Mouse (Mus musculus): ENCODE results near the gene Efcab5.

Efcab5 gene

DNA sequence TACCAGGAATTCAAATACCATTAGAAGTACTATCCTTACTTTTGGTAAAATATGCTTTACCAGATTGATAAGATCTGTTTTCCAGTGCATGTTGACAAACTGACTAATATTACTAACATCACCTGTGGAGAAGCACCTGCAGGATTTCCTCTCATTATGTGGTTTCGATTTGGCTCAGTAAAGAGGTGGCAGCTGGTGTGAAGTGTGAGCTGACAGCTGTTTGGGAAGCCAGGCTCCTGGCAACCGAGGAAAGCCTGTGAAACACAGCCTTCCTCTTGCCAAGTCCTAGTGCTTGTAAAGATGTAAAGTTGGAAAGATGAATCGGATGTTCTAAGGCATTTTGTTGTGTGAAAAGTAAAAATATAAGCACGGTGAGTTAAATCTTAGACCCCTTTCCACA is 7.9 kb downstream of the Efcab5 start:
- in situ Hi-C loops (cut with MboI, MseI), result no loop called here

DNA sequence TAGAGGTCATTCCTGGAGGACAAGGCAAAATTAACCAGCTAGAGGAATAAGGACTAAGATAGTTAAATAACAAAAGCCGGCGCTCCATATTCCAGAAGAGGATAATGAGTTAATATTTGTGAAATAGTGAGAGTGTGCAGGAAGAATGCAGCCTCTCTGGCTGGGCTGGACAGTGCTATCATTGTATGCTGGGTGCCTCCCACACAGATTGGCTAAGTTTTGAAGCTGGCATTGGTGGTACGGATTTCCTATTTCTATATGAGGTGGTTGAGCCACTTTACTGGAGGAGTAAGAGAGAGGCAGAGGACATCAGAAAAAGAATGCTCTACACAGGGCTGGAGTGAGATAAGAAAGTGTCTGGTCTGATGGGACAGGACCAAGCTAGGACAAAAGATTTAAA is 9.0 kb downstream of the Efcab5 start:
- in situ Hi-C loops (cut with MboI, MseI), result no loop called here

DNA sequence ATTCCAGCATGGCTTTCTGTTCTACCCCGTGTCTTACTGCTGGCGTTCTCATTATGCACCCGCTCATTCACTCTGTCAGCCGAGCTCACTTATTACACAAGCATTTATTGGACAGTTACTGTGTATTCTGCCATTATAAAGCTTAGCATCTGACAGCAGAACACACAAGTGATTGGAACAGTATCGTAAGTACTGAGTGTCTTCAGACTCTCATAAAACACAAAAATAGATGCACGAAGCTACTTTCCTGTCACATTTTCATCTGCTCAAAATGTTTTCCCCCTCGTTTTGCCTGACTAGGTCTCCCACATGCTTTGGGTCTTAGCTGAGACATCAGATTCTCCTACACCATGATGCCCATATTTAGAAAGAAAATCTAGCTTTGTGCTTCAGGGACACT is 14.2 kb downstream of the Efcab5 start:
- in situ Hi-C loops (cut with MboI, MseI), result no loop called here

DNA sequence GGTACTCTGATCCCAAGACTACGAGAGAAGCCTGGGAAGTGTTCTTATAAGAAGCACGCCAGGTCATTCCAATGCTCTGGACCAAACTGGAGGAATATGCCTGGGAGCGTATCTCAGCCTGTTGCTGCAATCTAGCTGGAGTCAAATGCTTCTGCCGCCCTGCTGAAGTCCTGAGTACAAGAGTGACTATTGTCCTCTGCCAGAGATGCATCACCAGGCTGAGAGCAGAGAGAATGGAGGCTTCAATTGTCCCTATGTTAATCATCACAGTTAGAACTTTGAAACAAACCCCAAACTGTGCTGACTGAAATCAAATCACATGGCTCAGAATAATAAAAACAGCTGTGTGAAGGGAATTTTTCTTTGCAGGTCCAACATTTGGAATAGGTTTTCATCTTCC is 15.0 kb downstream of the Efcab5 start:
- in situ Hi-C loops (cut with MboI, MseI), result no loop called here

DNA sequence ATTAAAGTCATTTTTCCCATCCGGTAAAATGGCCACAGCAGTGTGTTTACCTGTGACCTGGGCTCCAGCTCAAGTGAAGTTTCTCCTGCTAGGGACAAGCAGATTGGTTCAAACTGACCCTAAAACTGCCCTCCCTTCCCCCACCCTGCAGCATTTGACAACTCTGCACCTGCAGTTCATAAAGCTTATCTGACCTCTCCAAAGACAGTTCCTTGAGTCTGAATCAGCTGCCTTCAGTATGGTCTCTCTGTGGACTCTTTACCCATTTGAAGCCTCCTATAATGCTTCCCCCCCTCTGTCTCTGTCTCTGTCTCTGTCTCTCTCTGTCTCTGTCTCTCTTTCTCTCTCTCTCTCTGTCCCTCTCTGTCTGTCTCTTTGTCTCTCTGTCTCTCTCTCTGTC is 28.0 kb downstream of the Efcab5 start:
- in situ Hi-C loops (cut with MboI, MseI), result loop anchor here (10.0 kb wide), 1 partner anchor 136 kb away; no protein-coding TSS in a partner anchor

DNA sequence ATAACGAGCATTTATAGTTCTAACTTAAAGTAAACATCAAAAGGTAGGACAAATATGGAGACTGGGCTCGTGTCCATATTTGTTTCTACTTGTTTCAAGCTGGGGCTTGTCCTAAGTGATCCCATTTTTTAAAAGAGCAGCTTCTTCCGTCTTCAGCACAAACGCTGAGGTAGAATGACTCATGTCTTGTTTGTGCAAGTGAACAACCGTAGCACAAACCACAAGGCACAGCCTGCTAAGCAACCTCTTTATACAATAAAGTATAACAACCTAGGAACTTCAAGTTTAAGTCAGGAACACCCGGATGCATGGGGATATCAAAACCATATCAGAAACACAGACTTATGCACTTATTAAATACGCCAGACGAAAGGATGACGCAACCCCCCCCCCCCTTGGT is 28.4 kb downstream of the Efcab5 start:
- in situ Hi-C loops (cut with MboI, MseI), result loop anchor here (10.0 kb wide), 1 partner anchor 136 kb away; no protein-coding TSS in a partner anchor

DNA sequence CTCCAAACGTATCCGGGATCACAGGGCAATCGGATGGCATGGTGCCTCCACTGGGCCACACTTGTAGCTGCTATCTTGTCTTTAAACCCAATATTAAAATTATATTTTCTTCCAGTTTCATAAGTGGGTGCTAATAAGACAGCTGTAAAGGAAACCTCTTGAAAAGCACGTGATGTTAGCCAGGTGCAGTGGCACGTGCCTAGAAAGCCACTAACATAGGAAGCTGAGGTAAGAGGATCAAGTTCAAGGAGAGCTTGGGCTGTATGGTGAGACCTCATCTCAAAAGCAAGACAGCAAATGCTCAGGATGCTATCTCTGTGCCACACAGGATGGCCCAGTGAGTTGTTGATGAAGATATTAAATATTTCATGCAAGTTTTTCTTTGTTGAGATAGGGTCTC is 34.6 kb downstream of the Efcab5 start:
- in situ Hi-C loops (cut with MboI, MseI), result loop anchor here (10.0 kb wide), 1 partner anchor 1019 kb away; no protein-coding TSS in a partner anchor

DNA sequence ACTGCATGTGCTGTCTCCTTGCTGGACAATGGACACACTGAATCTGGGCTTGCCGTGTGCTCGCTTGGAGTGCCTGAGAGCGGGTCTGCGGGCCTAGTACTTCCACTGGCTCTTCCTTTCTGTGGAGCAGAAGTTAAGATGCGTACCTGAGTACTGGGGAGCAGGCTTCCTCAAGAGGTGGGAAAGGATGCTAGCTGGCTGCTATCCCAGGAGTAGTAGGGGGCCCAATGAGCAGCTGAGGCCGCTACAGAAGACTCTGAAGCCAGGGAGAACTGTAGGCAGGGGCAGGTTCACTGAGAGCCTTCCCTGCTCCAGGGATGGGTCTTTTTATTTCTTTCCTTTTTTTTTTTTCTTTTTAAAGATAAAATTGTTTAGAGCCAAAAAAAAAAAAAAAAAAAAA is 38.0 kb downstream of the Efcab5 start:
- in situ Hi-C loops (cut with MboI, MseI), result loop anchor here (10.0 kb wide), 1 partner anchor 1016 kb away; no protein-coding TSS in a partner anchor

DNA sequence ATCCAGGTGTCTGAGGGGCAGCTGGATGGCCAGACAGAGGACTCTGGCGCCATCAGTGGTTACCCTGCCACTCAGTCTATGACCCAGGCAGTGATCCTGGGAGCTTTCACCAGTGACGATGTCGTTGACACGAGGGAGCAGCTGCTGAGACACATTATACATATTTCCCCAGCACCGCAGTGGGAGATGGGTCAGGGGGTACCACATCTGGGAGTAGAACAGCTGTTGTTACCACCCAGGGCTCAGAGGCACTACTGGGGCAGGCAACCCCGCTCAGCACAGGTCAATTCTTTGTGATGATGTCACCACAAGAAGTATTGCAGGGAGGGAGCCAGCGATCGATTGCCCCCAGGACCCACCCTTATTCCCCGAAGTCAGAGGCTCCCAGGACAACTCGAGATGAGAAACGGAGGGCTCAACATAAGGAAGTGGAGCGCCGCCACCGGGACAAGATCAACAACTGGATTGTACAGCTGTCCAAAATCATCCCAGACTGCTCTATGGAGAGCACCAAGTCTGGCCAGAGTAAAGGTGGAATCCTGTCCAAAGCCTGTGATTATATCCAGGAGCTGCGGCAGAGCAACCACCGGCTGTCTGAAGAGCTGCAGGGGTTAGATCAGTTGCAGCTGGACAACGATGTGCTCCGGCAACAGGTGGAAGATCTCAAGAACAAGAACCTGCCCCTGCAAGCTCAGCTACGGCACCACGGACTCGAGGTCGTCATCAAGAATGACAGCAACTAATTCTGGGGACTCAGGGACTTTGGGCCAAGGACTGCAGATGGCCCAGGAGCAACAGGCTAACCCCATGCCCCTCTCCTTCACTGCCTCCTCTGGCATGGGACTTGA is 38.8 kb downstream of the Efcab5 start:
- in situ Hi-C loops (cut with MboI, MseI), result loop anchor here (10.0 kb wide), 1 partner anchor 1015 kb away; no protein-coding TSS in a partner anchor

DNA sequence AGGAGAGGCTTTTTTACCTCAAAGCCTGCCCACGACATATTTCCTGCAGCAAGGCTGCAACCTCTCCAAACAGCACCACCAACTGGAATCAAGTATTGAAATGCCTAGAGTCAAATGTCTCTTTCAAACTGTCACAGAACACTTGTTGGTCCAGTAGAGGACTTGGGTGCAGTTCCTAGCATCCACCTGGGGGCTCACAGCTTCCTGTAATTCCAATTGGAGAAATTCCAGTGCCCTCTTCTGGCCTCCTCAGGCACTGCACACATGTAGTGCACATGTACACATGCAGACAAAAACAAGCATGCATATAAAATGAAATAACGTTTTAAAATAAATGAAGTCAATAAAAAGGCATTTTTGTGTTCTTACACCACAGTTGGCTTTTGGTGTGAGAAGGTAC is 40.0 kb downstream of the Efcab5 start:
- in situ Hi-C loops (cut with MboI, MseI), result no loop called here

DNA sequence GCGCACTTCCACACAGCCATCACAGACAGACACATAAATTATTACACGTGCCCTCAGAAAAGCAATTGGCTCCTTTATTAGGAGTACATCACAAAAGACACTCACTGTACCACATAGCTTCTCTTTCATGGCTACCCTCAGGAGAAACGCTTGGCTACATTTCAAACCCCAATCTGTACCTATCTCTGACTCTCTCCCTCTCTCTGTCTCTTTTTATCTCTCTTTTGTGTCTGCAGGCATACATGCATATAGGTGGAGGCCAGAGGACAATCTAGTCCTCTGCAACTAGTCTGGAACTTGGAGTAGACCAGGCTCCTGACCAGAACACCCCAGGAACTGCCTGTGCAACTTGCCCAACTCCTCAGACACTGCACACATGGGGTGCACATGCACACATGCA is 41.0 kb downstream of the Efcab5 start:
- in situ Hi-C loops (cut with MboI, MseI), result no loop called here

DNA sequence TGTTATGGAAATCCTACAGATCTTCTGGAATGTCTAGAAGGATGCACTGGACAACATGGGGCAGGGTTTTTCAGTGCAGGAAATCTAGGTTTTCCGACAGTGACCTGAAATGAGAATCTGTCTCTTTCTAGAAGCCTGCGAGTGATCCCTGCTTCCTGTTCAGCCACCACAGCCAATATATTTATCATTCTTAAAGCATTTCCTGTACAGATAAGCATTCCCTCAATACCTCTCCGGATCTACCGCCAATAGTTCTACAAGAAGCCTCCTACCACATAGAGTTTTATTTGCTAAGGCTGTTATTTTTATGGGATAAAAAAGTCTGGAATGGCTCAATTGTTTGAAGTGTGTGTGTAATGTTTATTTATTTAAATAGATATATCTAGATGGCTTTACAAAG is 43.3 kb downstream of the Efcab5 start:
- in situ Hi-C loops (cut with MboI, MseI), result no loop called here

DNA sequence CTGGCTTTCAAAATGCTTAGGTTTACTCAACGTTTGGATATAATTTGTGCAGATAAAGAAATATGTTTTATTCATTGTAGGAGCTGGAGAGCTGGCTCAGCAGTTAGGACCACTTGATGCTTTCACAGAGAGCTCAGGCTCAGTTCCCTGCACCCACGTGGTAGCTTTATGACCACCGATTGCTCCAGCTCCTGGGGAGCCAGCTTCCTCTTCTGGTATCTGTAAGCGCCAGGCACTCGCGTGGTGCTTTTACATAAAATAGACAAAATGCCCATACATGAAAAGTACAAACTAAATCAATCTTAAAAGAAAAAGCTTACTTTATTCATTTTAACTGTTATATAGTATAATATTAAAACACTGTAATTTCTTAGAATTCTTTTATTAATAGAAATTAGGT is 46.8 kb downstream of the Efcab5 start:
- in situ Hi-C loops (cut with MboI, MseI), result no loop called here

DNA sequence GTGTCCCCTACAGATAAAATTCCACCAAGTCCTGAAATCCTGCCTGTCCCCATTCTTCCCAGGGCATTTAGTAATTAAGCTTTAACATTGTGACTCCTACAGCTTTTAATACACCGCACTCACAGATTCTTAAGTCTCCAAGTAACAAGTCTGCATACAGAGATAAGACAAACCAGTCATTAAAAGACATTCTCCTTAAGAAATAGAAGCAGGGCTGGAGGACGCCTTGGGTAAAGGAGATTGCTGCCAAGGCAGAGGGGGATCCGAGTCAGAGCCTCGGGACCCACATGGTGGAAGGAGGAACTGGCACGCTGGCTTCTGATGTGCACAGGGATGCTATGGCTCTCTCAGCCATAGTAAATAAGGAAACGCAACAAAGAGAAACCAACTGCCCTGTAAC is 48.8 kb downstream of the Efcab5 start:
- in situ Hi-C loops (cut with MboI, MseI), result no loop called here

DNA sequence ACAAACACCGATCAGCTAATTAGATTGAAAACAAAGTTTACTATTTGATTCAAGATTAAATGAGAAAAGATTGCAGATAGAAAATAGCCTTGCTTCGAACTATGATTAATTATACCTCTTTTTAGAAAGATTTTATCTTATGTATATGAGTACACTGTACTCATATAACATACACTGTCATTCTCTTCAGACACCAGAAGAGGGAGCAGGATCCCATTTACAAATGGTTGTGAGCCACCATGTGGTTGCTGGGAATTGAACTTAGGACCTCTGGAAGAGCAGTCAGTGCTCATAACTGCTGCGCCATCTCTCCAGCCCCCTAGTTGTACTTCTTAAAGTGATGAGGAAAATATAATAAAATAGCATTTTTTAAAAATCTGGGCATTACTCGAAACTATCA is 55.3 kb downstream of the Efcab5 start:
- in situ Hi-C loops (cut with MboI, MseI), result no loop called here

DNA sequence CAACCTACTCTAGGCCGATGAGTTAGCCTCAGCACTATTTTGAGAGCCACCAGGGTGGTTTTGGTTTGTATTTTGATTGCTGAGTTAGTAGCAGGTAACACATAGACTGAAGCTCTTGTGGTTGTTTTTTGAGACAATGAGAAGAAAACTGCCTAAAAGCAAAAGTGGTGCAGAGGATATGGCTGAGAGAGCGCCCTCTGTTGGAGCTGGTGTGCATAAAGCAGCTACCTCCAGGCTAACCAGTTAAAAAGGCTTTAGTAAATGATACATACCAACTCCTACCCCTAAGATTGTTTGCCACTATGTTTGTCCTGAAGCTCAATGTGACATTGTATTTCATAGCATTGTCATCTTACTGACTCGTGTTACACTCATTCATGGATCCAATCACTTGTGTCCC is 56.2 kb downstream of the Efcab5 start:
- in situ Hi-C loops (cut with MboI, MseI), result no loop called here

DNA sequence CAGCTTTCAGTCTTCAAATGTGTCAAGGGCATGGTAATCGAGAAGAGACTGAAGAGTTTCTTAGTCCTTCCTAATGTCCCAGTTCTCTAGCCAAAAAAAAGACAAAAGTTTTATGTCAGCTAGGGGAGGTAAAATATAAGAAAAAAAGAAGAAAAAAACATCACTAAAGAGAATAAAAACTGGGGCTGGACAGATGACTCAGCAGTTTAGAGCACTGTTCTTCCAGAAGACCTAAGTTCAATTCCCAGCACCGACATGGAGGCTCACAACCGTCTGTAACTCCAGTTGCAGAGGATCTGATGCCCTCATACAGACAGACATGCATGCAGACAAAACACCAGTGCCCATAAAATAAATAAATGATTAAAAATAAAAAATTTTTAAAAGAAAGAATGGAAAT is 60.2 kb downstream of the Efcab5 start:
- in situ Hi-C loops (cut with MboI, MseI), result no loop called here

DNA sequence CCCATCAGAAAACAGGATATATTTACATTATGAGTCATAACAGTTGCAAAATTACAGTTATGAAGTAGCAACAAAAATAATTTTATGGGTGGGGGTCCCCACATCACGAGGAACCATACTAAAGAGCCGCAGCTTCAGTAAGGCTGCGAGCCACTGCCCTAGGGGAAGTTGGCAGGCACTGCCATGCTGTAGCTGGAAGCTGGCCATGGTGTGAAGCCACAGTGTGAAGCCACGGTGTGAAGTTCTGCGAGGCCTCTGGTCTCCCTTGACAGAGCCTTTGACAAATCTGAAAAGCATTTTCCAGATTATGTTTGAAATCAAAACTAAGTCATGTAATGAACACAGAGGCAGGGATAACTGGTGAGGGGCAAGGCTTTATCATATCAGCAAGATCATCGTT is 77.6 kb downstream of the Efcab5 start:
- in situ Hi-C loops (cut with MboI, MseI), result loop anchor here (25.0 kb wide), 1 partner anchor 351 kb away; the partner anchor contains the start of gene Coro6

DNA sequence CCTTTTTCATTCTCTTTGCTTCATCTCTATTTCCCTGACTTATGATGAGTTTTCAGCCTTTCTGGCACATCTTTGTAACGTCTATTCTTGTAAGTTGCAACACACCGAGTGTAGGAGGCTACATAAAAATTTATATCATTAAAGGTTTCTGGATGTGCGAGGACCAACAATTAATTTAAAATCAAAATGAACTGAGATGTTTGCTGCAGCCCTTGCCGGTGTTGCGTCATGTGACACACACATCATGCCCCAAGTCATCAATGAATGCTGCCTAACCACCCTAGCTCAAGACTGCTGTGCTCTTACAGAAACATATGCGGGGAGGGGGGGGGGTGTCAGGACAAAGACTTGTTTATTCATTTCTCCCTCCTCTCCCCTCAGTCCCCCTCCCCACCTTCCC is 80.3 kb downstream of the Efcab5 start:
- in situ Hi-C loops (cut with MboI, MseI), result loop anchor here (25.0 kb wide), 1 partner anchor 354 kb away; the partner anchor contains the start of gene Coro6

DNA sequence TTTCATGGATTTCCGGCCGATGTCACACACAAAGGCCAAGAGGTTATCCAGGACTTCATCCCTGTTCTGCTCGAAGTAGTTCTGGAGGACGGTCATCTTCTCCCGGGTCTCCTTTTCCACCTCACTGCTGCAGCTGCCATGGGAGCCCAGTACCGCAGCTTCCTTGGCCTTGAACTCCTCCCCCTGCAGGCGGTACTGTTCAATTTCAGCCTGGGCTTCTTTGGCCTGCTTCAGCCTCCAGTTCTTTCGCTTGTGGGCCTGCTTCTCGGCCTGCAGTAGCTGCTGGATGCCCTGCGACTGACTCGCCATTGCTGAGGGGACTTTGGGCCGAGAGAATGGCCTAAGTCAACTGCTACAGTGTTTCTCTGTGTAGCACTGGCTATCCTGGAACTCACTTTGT is 80.9 kb downstream of the Efcab5 start:
- in situ Hi-C loops (cut with MboI, MseI), result loop anchor here (25.0 kb wide), 1 partner anchor 354 kb away; the partner anchor contains the start of gene Coro6

DNA sequence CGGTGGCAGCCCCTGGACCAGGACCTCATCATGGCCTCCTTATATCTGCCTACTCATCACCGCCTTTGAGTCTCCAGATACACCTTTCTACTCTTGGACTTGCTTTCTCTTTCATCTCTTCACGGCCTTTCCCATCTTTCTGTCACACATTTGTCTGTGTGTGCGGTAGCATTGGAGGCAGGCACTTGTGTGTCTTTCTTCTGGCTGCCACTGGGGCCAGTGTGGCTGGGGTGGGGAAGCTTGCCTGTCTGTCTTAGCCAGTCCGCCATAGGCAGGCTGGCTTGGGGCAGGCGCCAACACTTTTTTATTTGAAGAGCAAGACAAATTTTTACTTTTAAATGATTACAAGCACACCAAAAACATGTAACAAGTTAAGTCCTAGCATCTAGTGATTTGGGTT is 81.8 kb downstream of the Efcab5 start:
- in situ Hi-C loops (cut with MboI, MseI), result loop anchor here (25.0 kb wide), 1 partner anchor 355 kb away; the partner anchor contains the start of gene Coro6

DNA sequence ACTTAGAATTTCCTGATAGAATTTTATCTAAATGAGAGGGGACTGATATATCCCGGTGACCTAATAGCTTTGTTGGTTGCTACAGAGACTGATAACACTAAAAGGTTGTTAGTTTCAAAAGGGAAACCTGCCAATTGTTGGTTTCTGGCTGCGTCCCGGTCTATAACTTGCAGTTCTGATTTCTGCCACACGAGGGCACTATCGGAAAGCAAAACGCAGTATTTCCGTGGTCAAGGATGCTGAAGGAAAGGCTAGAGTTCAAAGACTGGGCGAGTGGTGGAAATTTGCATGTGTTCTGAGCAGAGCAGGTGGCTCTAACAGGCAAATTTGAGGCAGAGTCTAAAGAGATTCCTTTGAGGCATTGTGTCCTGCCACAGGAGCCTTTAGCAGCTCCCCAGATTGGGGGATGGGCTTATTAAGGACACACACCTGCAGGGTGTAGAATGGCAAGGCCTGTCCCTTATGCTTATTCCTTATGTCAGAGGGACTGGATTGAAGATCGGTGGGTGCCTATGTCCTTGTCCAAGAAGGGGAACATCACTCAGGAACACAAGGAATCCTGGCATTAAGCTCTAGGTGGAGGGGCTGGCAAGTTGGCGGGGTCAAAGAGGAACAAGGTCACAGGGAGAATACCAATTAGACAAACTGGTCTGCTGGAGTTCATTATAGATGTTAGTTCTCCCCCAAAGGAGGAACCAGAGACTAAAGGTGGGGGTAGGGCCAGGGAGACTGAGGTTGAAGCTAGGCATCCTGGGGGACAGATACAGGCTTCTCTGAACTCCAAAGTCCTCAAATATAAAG is 88.4 kb downstream of the Efcab5 start:
- in situ Hi-C loops (cut with MboI, MseI), result loop anchor here (5.0 to 25.0 kb wide), 2 partner anchors 212 to 362 kb away; partner anchors contain the start of gene Coro6
